Mouse (Mus musculus) erythroid progenitor cell, adult 5-6 weeks (primary cell): ENCODE measurements around the gene Auts2. TPM values are rescaled to one million over a fixed set of nuclear protein-coding genes. Genes with fewer than 3 reads are reported as not detected.

Source experiments
- ATAC-seq: replicated peaks from 2 replicates; pipeline ENCODE4 v1.8.0; 2016; ENCODE audit warnings: moderate number of reproducible peaks, mild to moderate bottlenecking, moderate TSS enrichment, inconsistent platforms; ENCODE audit not compliant: poor library complexity, low FRiP score, severe bottlenecking
- total RNA-seq, 2 experiments: library from RNA; stranded (forward) in 1 of 2; stranded (reverse) in 1 of 2; fragments of 150-400 nt in 1 of 2; fragments of 186-747, 209-891 nt in 1 of 2; gene quantifications; 2 replicates each; pipeline versions ENCODE4 v1.2.3 to v1.2.4; 2015 to 2017; ENCODE audit warnings: low replicate concordance in 2 of 2

Gene Auts2
- total RNA-seq, 2 experiments from 2014 or later, result not detected

DNA sequence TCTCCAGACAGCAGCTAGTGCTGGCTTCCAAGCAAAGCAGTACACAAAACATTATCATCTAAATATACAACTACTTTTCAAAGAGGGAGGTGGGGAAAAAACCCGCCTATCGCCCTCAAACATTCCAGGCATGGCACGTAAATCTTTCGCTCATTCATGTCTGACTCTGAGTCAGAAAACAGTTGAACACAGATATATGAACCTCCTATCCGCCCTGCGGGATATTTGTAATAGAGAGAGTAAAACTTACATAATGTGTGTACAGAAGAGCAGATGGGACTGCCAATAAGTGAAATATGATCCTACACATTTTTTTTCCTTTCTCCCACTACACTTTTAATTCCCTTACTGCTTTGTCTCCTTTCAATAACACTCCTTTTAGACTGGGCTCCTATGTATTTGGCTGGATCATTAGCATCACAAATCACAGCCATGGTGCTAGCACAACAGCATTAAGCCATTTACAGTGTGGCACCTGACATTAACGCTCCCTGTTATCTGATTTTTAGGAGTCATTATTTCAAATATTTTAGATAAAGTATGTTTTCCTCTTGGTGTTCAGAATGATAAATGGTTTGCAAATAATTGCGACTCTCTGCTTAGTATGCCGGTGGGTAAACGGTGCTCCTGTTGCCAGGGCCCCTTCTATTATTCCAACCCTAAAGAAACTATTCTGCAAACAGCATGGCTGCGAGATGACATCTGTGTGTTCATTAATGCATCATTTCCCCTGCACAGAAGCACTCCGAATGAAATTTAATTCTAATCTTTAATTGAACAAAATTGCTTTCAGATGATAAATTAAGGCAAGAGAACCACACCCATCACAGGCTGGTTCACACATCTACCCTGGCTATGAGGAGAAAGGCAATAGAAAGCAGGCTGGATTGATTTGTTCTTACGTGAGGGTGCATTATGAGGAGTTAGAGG is 252.3 kb downstream of the Auts2 start:
- no peak for ATAC-seq

DNA sequence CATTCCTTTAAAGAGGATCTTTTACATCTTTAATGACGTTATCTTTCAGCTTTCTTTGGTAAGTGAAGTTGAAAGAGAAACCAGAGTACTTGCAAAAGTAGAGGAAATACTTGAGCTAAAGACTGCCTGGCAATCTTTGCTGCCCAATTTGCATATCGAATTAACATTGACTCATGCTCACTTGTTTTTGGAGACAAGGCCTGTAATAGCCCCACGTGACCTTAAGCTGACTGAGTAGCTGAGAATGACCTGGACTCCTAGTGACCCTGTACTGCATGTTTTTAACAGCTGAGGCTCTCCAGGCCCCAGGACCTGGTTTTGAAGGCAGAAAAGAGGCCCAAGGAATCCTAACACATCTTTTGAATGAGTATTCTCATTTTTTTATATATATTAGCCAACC is 259.4 kb downstream of the Auts2 start:
- ATAC-seq, result no peak

- ATAC-seq, result no peak
These were observed 268.8 kb downstream of the Auts2 start for GRCm38 (mm10) chr5:132274098-132274898.

DNA sequence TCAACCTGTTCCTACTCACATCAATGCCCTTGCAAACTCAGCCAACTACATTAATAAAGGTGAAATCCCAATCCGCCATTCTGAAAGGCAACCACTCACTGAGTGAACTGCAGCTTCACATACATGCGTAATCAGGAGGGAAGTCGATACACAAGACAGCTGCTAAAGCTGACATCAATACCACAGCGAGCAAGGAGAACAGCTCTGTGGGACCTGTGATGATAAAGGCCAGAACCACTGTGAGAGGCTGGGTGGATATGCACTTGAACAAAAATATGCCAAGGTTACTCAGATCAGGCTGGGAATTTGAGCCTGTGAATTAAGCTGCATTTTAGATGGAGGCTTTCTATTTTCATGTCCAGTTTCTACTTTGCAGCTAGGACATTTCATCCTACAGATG is 271.0 kb downstream of the Auts2 start:
- no peak for ATAC-seq

DNA sequence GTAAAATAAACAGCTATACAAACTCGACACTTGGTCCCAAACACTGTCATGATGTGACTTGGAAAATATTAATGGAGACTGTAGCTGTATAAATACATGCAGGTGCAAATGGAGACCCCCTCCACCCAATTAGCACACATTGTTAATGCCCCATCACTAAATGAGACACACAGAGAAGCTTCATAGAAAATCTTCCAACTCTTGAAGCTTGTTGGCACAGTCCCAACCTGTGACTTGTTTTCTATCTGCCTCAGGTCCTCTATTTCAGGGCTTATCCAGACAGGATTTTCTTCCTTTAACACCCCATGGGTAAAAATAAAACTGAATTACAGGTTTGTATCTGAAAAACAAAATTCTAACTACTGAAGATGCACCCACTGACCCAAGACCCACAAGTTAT is 272.2 kb downstream of the Auts2 start:
- no peak for ATAC-seq

- ATAC-seq, result no peak
These were observed 273.1 kb downstream of the Auts2 start for GRCm38 (mm10) chr5:132270074-132270473.

- ATAC-seq, result no peak
These were observed 274.7 kb downstream of the Auts2 start for GRCm38 (mm10) chr5:132268351-132268967.

DNA sequence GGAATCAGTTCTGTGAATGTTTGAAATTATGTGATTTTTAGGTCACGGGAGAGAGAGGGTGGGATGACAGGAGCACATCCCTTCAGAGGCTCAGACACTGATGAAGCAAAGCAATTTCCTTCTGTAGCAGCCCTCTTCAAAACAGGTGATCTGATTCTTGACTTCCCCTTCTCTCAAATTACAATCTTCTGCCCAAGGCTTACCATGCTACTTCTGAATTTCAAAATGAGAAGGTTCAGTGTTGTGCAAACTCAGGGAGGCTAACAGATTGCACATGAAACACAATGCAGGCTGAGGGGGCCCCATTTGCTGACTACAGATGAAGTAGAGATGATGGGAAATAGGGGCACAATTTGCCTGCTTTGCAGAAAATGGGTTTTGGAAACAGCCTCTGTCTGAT is 278.1 kb downstream of the Auts2 start:
- ATAC-seq, result no peak

DNA sequence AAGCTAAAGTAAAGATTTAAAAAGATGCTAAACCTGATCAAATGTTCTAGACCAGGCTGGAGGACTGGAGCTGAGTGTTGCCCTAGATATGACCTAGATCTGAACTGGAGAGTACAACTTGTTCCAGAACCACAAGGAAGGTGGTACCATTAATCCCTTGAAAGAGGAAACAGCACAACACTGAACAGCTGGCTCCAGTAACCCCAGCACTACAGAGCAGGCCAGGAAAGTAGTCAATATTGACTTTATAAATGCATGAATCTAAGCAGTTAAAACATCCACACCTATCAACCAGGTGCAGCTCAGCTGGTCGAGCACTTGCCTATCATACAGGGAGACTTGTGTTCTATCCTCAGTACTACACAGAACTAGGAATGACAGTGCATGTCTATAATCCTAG is 281.4 kb downstream of the Auts2 start:
- no peak for ATAC-seq

- no peak for ATAC-seq
These were observed 284.3 kb downstream of the Auts2 start for GRCm38 (mm10) chr5:132258882-132259281.

GRCm38 (mm10) chr5:132255579-132255978 is 287.6 kb downstream of the Auts2 start:
- no peak for ATAC-seq

- ATAC-seq, result no peak
These were observed 293.6 kb downstream of the Auts2 start for GRCm38 (mm10) chr5:132249523-132249922.

DNA sequence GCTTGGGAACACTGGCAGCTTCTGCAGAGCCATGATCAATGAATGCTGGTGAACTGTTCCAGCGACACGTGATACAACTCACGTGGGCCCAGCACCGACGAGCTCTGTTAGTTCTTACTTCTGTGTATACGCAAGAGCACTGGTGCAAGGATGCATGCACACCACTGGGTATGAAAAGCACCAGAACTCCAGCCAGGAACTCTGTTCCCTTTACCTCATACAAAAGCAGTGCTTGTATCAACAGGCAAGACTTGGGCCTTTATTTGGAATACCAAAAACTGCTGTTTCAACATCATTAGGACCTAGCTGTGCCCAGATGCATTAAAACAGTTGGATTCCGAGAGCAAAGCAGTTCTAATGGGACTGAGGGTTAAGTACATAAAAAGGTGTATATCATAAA is 295.1 kb downstream of the Auts2 start:
- ATAC-seq, result no peak

DNA sequence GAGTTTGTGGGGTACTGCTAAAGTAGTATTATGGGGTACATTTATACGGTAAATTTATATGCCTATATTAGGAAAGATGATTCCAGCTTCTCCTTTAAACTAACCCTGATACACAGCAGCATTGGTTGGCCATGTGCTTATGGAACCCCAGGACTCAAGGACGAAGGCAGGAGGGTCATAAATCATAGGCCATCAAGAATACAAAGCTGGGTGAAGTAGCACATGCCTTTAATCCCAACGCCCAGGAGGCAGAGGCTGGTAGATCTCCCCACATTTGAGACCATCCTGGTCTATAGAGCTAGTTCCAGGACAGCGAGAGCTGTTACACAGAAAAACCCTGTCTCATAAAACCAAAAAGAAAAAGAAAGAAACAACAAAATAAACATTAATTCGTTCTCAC is 307.7 kb downstream of the Auts2 start:
- no peak for ATAC-seq

- no peak for ATAC-seq
These were observed 308.7 kb downstream of the Auts2 start for GRCm38 (mm10) chr5:132234471-132234870.

- no peak for ATAC-seq
These were observed 311.7 kb downstream of the Auts2 start for GRCm38 (mm10) chr5:132231280-132232047.

DNA sequence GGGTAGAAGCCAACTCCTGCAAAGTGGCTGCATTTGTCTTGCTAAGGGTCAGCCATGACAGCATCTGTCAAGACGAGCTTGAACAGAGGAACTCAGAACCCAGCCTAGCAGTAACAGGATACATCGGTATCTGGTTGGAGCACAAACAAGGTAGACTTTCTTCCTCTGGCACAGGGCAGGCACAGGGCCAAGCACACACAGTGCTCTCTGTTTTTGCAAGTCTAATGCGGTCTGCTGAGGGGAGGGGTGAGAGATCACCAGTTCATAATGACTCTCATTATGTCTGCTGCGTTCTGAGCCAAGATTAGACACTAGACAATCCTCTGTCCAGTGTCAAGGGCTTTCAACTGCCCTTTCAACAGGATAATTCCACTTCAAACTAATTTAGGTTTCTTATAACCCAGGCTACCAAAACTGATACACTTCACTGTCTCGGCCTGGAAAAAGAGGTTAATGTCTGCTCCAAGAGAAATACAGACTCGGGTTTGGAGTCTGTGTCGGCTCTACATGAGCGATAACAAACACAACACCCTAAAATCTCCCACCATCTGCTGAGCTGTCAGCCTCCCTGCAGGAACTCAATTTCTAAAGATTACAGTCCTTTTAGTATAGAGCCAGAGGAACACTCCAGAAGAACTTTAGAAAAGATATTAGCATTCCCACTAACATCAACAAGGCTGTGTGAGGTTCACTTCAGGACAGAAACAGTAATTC is 313.3 kb downstream of the Auts2 start:
- no peak for ATAC-seq

DNA sequence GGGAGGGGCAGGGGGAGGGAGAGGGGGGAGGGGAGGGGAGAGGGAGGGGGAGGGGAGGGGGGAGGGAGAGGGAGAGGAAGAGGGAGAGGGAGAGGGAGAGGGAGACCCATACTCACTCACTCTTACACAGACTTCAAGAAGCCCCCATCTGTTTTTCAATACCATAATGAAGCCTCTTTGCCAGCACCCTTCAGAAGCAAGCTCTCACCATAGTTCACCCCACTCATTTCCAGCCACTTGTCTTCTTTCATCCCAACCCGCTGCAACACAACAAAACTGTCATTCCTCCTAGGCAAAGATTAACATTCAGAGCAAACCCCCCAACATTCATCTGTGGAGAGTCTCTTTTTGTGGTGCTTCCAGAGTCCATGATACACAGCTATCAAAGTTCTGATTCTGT is 314.1 kb downstream of the Auts2 start:
- no peak for ATAC-seq

GRCm38 (mm10) chr5:132220376-132220930 is 322.7 kb downstream of the Auts2 start:
- no peak for ATAC-seq
